Mouse (Mus musculus) stomach, embryonic 16.5 days (tissue): ENCODE data around the gene Coq7. TPM values are rescaled to one million over a fixed set of nuclear protein-coding genes. Genes with fewer than 3 reads are reported as not detected.

ENCODE experiments used
- ATAC-seq: fragments of 200-750 bp; cut with Nextera tagmentation; 2 replicates; pipeline ENCODE4 v1.8.0; 2017; ENCODE audit warnings: moderate number of reproducible peaks, moderate TSS enrichment; ENCODE audit not compliant: insufficient read depth, low FRiP score
- H3K27ac ChIP-seq: fragments of 300-500 bp; sonication (generic); 2 replicates; pipeline ENCODE4 v1.5.1; 2014; ENCODE audit warnings: low read length
- H3K27me3 ChIP-seq: fragments of 300-500 bp; sonication (generic); 2 replicates; pipeline ENCODE4 v1.6.1; 2014; ENCODE audit warnings: low read length, control low read depth, mixed read lengths; ENCODE audit not compliant: control insufficient read depth, insufficient read depth
- H3K36me3 ChIP-seq: fragments of 300-500 bp; sonication (generic); 2 replicates; pipeline ENCODE4 v1.6.1; 2014; ENCODE audit warnings: low read length; ENCODE audit not compliant: control insufficient read depth, insufficient read depth
- H3K4me1 ChIP-seq: fragments of 300-500 bp; sonication (generic); 2 replicates; pipeline ENCODE4 v1.6.1; 2014; ENCODE audit warnings: low read length, control low read depth, mixed read lengths; ENCODE audit not compliant: control insufficient read depth, insufficient read depth
- H3K4me2 ChIP-seq: fragments of 300-500 bp; sonication (generic); 2 replicates; pipeline ENCODE4 v1.6.1; 2014; ENCODE audit warnings: low read depth, low read length, mixed read lengths
- H3K4me3 ChIP-seq: fragments of 300-500 bp; sonication (generic); replicated peaks from 2 replicates; pipeline ENCODE4 v1.5.1; 2014; ENCODE audit warnings: mild to moderate bottlenecking, low read length
- H3K9ac ChIP-seq: fragments of 300-500 bp; sonication (generic); 2 replicates; pipeline ENCODE4 v1.6.1; 2014; ENCODE audit warnings: low read length
- H3K9me3 ChIP-seq: fragments of 300-500 bp; sonication (generic); replicated peaks from 2 replicates; pipeline ENCODE4 v1.6.1; 2016; ENCODE audit warnings: low read length, control low read depth; ENCODE audit not compliant: control insufficient read depth
- WGBS: fragments of 180-500 bp; shearing (Covaris S2); extraction: QIAGEN DNeasy Blood & Tissue Kit; methylation state at CpG from one replicate; pipeline ENCODE4 v1.1.7; 2014; 5-methylcytosine and 5-hydroxymethylcytosine counted together
- polyA plus RNA-seq: library from polyadenylated mRNA; unstranded; fragments of >200 nt; fragmentation: Nextera tagmentation; extraction: Ambion mirVana; gene quantifications from 2 replicates; pipeline ENCODE4 v1.2.1, GENCODE M21; 2015

Coq7 gene
- polyA plus RNA-seq, 1 experiment from 2014 or later: 90.9 TPM

DNA sequence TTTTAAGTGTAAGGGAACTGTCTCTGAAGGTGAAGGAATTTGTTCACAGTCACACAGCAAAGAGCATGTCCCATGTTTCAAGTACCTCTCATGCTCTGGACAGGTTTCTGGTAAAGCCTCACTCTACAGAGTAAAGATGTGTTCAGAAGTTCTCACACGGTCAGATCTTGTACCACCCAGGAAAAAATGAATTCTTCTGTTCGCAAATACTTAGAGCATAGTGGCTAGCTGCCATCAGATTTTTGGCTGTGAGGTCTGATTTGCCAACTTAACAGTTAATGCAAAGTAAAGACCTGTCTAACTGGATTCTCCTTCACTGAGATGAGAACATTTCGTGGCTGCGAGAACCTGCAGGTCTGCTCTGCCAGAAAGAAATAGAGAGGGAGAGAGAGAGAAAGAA lies 1.9 kb upstream of the Coq7 start:
- no peaks in the 10 kb centered on the region for H3K36me3 ChIP-seq
- H3K4me3 ChIP-seq: no peak overlapping the region
- no peaks in the 10 kb centered on the region for H3K27me3 ChIP-seq
- peaks cover 5% of the 10 kb centered on the region; the same call in 1 of the 2 replicates for H3K4me1 ChIP-seq
- H3K4me2 ChIP-seq: no peak overlapping the region
- 81% methylated on average over 4 of the region's 4 CpGs for WGBS
- no peaks in the 10 kb centered on the region for H3K9me3 ChIP-seq
- H3K27ac ChIP-seq: no peak overlapping the region
- no peak for ATAC-seq
- H3K9ac ChIP-seq: no peak overlapping the region

DNA sequence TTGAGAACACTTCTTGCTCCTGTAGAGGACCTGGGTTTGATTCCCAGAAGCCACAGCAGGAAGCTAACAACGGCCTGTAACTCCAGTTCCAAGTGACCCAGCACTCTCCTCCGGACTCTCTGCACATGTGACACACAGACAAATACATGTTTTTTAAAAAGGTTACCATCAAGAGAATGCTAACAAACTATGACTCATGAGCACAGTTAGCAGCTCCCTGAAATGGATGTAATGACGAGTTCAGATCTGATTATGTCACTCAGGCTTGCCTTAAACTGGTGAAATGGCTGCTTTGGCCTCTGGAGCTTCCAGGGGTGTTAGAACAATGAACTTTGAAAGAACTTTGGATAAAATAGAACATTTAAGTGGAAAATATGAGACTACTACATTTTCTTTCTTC lies 1.2 kb upstream of the Coq7 start:
- H3K27me3 ChIP-seq: no peaks in the 10 kb centered on the region
- no peaks in the 10 kb centered on the region for H3K9me3 ChIP-seq
- no peak overlapping the region for H3K4me3 ChIP-seq
- no peak overlapping the region for H3K4me2 ChIP-seq
- peaks cover 5% of the 10 kb centered on the region for H3K4me1 ChIP-seq
- no peak overlapping the region for H3K9ac ChIP-seq
- 75% methylated on average over 3 of the region's 3 CpGs for WGBS
- no peak for ATAC-seq
- no peak overlapping the region for H3K27ac ChIP-seq
- H3K36me3 ChIP-seq: no peaks in the 10 kb centered on the region

DNA sequence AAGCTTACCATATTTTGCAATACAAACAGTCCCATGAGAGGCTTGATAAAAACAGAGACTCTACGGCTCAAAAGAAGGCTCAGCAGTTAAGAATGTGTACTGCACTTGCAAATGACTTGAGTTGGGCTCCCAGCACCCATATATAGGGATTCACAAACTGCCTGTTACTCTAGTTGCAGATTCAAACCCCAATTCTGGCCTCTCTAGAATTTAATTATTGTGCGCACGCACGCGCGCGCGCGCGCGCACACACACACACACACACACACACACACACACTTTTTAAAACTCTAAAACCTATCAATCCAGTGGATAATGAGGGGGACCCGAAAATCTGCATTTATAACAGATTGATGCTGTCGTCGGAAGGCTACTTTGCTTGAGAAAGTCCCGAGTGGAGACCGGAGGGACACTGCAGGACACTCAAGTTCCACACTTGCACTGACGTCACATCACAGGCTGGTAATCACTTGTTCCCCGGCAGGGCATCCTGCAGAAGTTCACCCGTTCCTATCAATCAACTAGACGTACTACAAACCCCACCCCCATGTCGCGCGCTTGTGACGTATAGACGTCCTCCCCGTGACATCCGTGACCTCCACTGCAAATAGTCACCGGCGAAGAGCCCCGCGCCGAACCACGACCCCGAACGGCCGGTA lies 508 bp downstream of the Coq7 start:
- peak; percentile 92 for ATAC-seq
- WGBS: under 1% methylated on average over 36 of the region's 36 CpGs

DNA sequence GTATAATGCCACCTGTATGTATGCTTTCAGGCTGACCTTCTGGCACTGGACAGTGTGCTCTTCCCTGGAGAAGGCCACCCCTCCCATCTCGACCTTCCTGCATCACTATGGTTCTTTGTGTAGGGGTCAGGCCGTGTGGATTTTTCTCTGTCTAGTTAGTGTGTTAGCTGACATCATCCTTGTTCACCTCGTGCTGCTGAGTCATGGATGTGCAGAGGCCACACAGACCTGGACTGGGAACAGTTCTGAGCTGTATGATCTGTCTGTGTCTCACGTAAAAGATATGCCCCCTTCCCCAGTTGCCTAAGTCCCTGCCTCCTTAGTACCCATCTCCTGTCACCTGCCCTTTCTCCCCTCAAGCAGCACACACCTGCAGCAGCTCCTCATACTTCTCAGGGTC lies 6.2 kb downstream of the Coq7 start:
- Histone ChIP-seq H3K4me3 (no peak overlapping the region), H3K9me3 (no peaks in the 10 kb centered on the region), H3K27ac (no peak overlapping the region), H3K4me1 (no peaks in the 10 kb centered on the region; the same call in 1 of the 2 replicates), H3K4me2 (no peak overlapping the region), H3K36me3 (no peaks in the 10 kb centered on the region; the same call in 1 of the 2 replicates), H3K27me3 (no peaks in the 10 kb centered on the region), H3K9ac (no peak overlapping the region)
- WGBS: 84% methylated on average over 4 of the region's 4 CpGs
- ATAC-seq: no peak

More for the DNA sequence above, 508 bp downstream of the Coq7 start:
- Histone ChIP-seq H3K9ac (peak overlapping the region; percentile 88), H3K4me2 (peak overlapping the region; percentile 70), H3K27ac (peak overlapping the region; percentile 95), H3K27me3 (no peaks in the 10 kb centered on the region), H3K9me3 (no peaks in the 10 kb centered on the region), H3K4me1 (peaks cover 5% of the 10 kb centered on the region), H3K36me3 (no peaks in the 10 kb centered on the region), H3K4me3 (peak overlapping the region; percentile 75)

DNA sequence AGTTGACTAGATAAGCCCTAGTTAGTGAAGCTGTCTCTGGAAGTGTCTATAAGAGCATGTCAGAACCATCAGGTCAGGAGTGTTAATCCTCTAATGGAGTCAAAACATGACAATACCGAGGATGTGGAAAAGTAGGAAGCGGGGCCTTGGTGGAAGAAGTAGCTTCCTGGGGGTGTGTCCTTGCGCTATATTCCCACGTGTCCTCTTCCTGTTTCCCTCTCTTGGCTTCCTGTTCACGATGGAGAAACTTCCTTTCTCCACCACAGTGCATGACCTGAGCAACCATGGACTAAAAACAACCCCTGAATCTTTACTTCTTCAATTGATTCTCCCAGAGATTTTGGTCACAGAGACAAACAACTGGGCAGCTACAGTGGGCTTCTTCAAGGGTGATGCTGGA lies 11.1 kb downstream of the Coq7 start:
- Histone ChIP-seq H3K4me1 (peaks cover 3% of the 10 kb centered on the region; the same call in 1 of the 2 replicates), H3K27me3 (no peaks in the 10 kb centered on the region), H3K27ac (no peak overlapping the region), H3K9me3 (no peaks in the 10 kb centered on the region), H3K36me3 (no peaks in the 10 kb centered on the region; the same call in 1 of the 2 replicates), H3K9ac (peak overlapping the region; percentile 9; the same call in 1 of the 2 replicates), H3K4me3 (no peak overlapping the region), H3K4me2 (no peak overlapping the region)
- ATAC-seq: no peak
- 68% methylated on average over 5 of the region's 5 CpGs for WGBS

DNA sequence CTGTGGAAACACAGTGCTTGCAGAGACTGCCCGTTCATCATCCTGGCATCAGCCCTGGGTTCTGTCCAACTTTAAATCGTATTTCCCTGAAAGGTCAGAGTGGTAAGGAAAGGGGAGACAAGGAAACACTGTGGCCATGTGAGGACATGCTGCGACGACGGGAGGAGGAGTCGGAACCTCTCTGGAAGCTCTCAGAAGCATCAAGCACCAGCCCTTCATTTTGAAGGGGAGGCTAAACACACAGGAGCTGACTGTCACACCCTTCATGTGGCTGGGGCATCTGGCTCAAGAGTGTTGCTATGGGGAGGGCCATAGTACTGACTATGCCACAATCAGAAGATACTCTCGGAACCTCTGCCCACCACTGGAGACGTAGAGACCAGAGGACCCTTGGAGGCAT lies 13.5 kb downstream of the Coq7 start:
- H3K36me3 ChIP-seq: no peaks in the 10 kb centered on the region
- peaks cover 3% of the 10 kb centered on the region; the same call in 1 of the 2 replicates for H3K4me1 ChIP-seq
- H3K9me3 ChIP-seq: no peaks in the 10 kb centered on the region
- H3K4me3 ChIP-seq: no peak overlapping the region
- H3K9ac ChIP-seq: no peak overlapping the region
- ATAC-seq: no peak
- no peaks in the 10 kb centered on the region for H3K27me3 ChIP-seq
- no peak overlapping the region for H3K27ac ChIP-seq
- WGBS: 64% methylated on average over 8 of the region's 8 CpGs
- H3K4me2 ChIP-seq: no peak overlapping the region

DNA sequence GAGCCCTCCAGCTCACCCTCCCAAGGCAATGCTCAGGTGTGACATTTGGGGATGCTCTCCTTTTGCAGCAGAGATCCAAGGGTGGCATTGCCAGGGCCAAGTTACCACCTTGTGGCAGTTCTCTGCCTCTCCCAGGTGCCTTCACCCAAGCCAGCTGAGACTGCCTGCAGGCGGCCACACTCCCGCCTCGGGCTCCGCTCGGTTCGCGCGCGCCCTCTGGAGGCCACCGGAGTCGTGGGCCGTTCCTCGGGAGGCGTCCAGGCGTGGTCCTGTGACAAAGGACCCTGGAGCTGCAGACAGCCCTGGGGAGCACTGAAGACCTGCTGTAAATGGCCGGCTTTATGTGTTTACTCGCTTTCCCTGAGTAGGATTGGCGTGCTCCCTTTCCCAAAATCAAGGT lies 14.5 kb downstream of the Coq7 start:
- Histone ChIP-seq H3K4me1 (peaks cover 3% of the 10 kb centered on the region; the same call in 1 of the 2 replicates), H3K36me3 (no peaks in the 10 kb centered on the region), H3K27me3 (no peaks in the 10 kb centered on the region), H3K9ac (no peak overlapping the region), H3K27ac (no peak overlapping the region), H3K4me2 (no peak overlapping the region), H3K9me3 (no peaks in the 10 kb centered on the region), H3K4me3 (no peak overlapping the region)
- WGBS: 1% methylated on average over 18 of the region's 18 CpGs
- peak; percentile 88 for ATAC-seq

DNA sequence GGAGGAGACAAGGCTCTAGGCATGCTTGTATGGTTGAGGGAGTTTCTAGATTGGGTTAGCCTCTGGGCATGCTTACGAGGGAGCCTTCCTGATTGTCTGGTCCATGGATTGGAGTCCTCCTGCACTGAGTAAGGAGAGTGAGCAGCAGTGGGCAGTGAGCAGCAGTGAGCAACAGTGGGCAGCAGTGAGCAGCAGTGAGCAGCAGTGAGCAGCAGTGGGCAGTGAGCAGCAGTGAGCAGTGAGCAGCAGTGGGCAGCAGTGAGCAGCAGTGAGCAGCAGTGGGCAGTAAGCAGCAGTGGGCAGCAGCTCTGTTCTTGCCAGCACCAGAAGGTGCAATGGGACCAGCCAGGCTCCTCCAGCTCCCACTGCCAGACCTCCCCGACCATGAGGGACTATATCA lies 15.3 kb downstream of the Coq7 start:
- H3K4me1 ChIP-seq: peaks cover 3% of the 10 kb centered on the region; the same call in 1 of the 2 replicates
- H3K9ac ChIP-seq: no peak overlapping the region
- H3K4me3 ChIP-seq: no peak overlapping the region
- no peaks in the 10 kb centered on the region for H3K27me3 ChIP-seq
- WGBS: 62% methylated on average over 2 of the region's 2 CpGs
- no peak overlapping the region for H3K4me2 ChIP-seq
- no peaks in the 10 kb centered on the region for H3K9me3 ChIP-seq
- no peaks in the 10 kb centered on the region for H3K36me3 ChIP-seq
- peak; percentile 41; the same call in 1 of the 2 replicates for ATAC-seq
- H3K27ac ChIP-seq: no peak overlapping the region

DNA sequence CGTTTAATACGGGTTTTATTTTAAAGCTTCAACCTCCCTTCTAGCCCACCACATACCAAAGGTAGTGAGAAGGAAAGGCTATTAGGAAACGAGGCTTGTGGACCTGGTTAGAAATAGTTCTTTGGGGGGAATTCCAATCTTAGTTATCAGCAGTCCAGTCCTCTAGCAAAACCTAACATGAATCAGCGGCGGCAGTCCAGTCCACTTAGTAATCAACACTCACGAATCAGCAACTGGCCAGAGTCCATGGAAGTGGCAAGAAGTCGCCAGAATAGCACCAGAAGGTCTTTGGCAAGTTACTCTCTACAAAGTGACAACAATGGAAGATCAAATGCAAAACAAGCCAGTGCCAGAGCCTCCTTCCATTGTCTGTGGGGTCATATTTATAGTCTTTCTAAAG lies 24.6 kb downstream of the Coq7 start:
- H3K4me3 ChIP-seq: no peak overlapping the region
- no peak overlapping the region for H3K4me2 ChIP-seq
- ATAC-seq: no peak
- no peak overlapping the region for H3K27ac ChIP-seq
- no peaks in the 10 kb centered on the region for H3K27me3 ChIP-seq
- 75% methylated on average over 7 of the region's 7 CpGs for WGBS
- no peaks in the 10 kb centered on the region for H3K36me3 ChIP-seq
- no peaks in the 10 kb centered on the region for H3K9me3 ChIP-seq
- H3K9ac ChIP-seq: no peak overlapping the region
- no peaks in the 10 kb centered on the region for H3K4me1 ChIP-seq
